Mouse (Mus musculus) ZHBTc4 (cell line): ENCODE results near the gene Mospd3.
"Not testable (repeated sequence)": the region's sequence is repeated elsewhere in the genome, so short reads cannot be mapped to it uniquely, and the experiment has no call there.

Source experiments
- DNase-seq: peaks from one replicate; pipeline ENCODE4 v3.0.0-alpha.2; 2011; ENCODE audit warnings: low read depth, low spot score

Mospd3 gene

GRCm38 (mm10) chr5:137615347-137615746 is 14.5 kb upstream of the Mospd3 start:
- DNase-seq = no peak

GRCm38 (mm10) chr5:137614921-137615320 is 14.1 kb upstream of the Mospd3 start:
- DNase-seq = not testable (repeated sequence)

- peak; percentile 74 for DNase-seq
Measured at GRCm38 (mm10) chr5:137613550-137613949, 12.7 kb upstream of the Mospd3 start, which contains the start of gene Pcolce. TSS of gene Pcolce (minus strand) at chr5:137613784.

- no peak for DNase-seq
Measured at GRCm38 (mm10) chr5:137613076-137613475, 12.2 kb upstream of the Mospd3 start.

GRCm38 (mm10) chr5:137611245-137611602 is 10.4 kb upstream of the Mospd3 start:
- no peak for DNase-seq

GRCm38 (mm10) chr5:137610548-137611244 is 9.8 kb upstream of the Mospd3 start:
- DNase-seq = peak; percentile 88

GRCm38 (mm10) chr5:137610056-137610455 is 9.2 kb upstream of the Mospd3 start:
- DNase-seq = no peak

GRCm38 (mm10) chr5:137609292-137609691 is 8.4 kb upstream of the Mospd3 start:
- DNase-seq = no peak

- DNase-seq = peak; percentile 45
Measured at GRCm38 (mm10) chr5:137608654-137609190, 7.9 kb upstream of the Mospd3 start.

- DNase-seq = peak; percentile 84
Measured at GRCm38 (mm10) chr5:137607860-137608653, 7.2 kb upstream of the Mospd3 start.

GRCm38 (mm10) chr5:137601365-137601729 is 489 bp upstream of the Mospd3 start:
- peak; percentile 74 for DNase-seq

GRCm38 (mm10) chr5:137600281-137600618 is 608 bp downstream of the Mospd3 start:
- DNase-seq = no peak

- no peak for DNase-seq
Measured at GRCm38 (mm10) chr5:137599600-137599999, 1.3 kb downstream of the Mospd3 start.

- DNase-seq = no peak
Measured at GRCm38 (mm10) chr5:137598100-137598826, 2.6 kb downstream of the Mospd3 start.

- DNase-seq = no peak
Measured at GRCm38 (mm10) chr5:137597625-137598024, 3.2 kb downstream of the Mospd3 start.

GRCm38 (mm10) chr5:137596601-137597261 is 4.1 kb downstream of the Mospd3 start:
- peak; percentile 80 for DNase-seq

- no peak for DNase-seq
Measured at GRCm38 (mm10) chr5:137595921-137596320, 4.9 kb downstream of the Mospd3 start.

GRCm38 (mm10) chr5:137590507-137590906 is 10.4 kb downstream of the Mospd3 start:
- no peak for DNase-seq

GRCm38 (mm10) chr5:137584976-137585375 is 15.9 kb downstream of the Mospd3 start:
- peak; percentile 89 for DNase-seq

GRCm38 (mm10) chr5:137583670-137584169 is 17.1 kb downstream of the Mospd3 start:
- DNase-seq = peak; percentile 40

GRCm38 (mm10) chr5:137582702-137583101 is 18.2 kb downstream of the Mospd3 start:
- peak; percentile 48 for DNase-seq
